Mouse (Mus musculus): Measurements from ENCODE around the gene Pdcd4.

DNA sequence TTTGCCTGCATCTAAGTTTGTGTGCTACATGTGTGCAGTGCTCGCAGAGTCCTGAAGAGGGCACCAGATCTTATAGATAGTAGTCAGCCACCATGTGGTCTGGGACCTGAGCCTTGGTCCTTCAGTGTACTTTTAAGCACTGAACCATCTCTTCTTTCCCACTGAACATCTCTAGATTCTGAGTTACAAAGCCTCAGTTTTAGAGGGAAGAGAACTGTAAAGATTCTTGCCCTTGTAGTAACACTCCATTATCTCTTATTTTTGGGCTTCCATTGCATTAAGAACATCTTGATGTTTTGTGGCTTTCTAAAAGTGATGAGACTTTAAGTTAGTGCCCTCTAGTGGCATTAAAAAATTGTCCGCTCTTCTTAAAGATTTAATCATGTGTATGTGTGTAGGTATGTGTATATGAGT, 33.3 kb downstream of the Pdcd4 start:
- TF ChIP-seq EP300 (optimal IDR thresholded peaks at IDR 0.05) (no peak), CTCF (IDR thresholded peaks at IDR 0.05; ENCODE audit: low read depth) (peak; percentile 59)
